11 mouse cellular contexts compared by ENCODE assay signal in genomic region chr6:41542983-41543382, GRCm38 (mm10). TPM values are rescaled to one million over a fixed set of nuclear protein-coding genes. Genes with fewer than 3 reads are reported as not detected.
A peak's percentile ranks its signal among the peaks of the same experiment; 100 is the strongest.
DNase-seq lines count a peak whose midpoint lies in the region; ATAC-seq and TF ChIP-seq lines count a peak whose summit lies in the region.
"Had no signal": no experiment of that assay in that cellular context is flagged by ENCODE, and none has a peak within 500 bp of the region (broad histone marks: within the 10 kb centered on the region; RNA-seq: fewer than 3 reads in every experiment).

No protein-coding gene starts in this region.

- H3K36me3 ChIP-seq in heart, embryonic 11.5 days (ENCODE audit: control insufficient read depth, insufficient read depth, low read length) = no peaks in the 10 kb centered on the region
- H3K36me3 ChIP-seq in thymus, adult 2 months (ENCODE audit: control insufficient read depth, insufficient read depth, low read length) = peaks cover 74% of the 10 kb centered on the region
- H3K36me3 ChIP-seq in limb, embryonic 11.5 days (ENCODE audit: control insufficient read depth, insufficient read depth, low read length) = no peaks in the 10 kb centered on the region
- H3K36me3 ChIP-seq in stomach, postnatal 0 days (ENCODE audit: control insufficient read depth, insufficient read depth, low read length) = no peaks in the 10 kb centered on the region

- no peak for TF ChIP-seq POLR2A in thymus, adult 2 months (IDR thresholded peaks at IDR 0.05; ENCODE audit: control insufficient read depth, extremely low read depth, insufficient read depth, low read length, poor library complexity)

- H3K4me1 ChIP-seq in heart, embryonic 11.5 days (ENCODE audit: control insufficient read depth, insufficient read depth, low read length) = no peaks in the 10 kb centered on the region
- H3K4me1 ChIP-seq in thymus, adult 2 months (replicated peaks; ENCODE audit: control insufficient read depth, insufficient read depth, low read length) = no peaks in the 10 kb centered on the region
- no peaks in the 10 kb centered on the region for H3K4me1 ChIP-seq in limb, embryonic 11.5 days (ENCODE audit: control insufficient read depth, insufficient read depth, low read length)
- H3K4me1 ChIP-seq in stomach, postnatal 0 days (replicated peaks; ENCODE audit: control insufficient read depth, insufficient read depth) = no peaks in the 10 kb centered on the region

- no peak for TF ChIP-seq CTCF in thymus, adult 2 months (IDR thresholded peaks at IDR 0.05; ENCODE audit: borderline replicate concordance, control insufficient read depth, extremely low read depth, insufficient read depth, low read length, poor library complexity)
- TF ChIP-seq CTCF in stomach, postnatal 0 days (IDR thresholded peaks at IDR 0.05; ENCODE audit: low read depth) = no peak

- H3K27me3 ChIP-seq in heart, embryonic 11.5 days (ENCODE audit: control insufficient read depth, insufficient read depth, low read length) = peaks cover 15% of the 10 kb centered on the region
- no peaks in the 10 kb centered on the region for H3K27me3 ChIP-seq in thymus, adult 2 months (ENCODE audit: control insufficient read depth, insufficient read depth, low read length)
- H3K27me3 ChIP-seq in limb, embryonic 11.5 days (ENCODE audit: control insufficient read depth, insufficient read depth, low read length) = peaks cover 12% of the 10 kb centered on the region
- no peaks in the 10 kb centered on the region for H3K27me3 ChIP-seq in stomach, postnatal 0 days (ENCODE audit: control insufficient read depth, insufficient read depth, low read length)

- 10% methylated on average over 3 of the region's 3 CpGs for WGBS in heart, embryonic 11.5 days (ENCODE audit: insufficient replicate concordance)
- WGBS in thymus, adult 2 months = 9% methylated on average over 3 of the region's 3 CpGs
- WGBS in limb, embryonic 11.5 days = 21% methylated on average over 3 of the region's 3 CpGs
- 19% methylated on average over 3 of the region's 3 CpGs for WGBS in stomach, postnatal 0 days

- H3K4me2 ChIP-seq in heart, embryonic 11.5 days = peak overlapping the region; percentile 69
- peak overlapping the region; percentile 38; the same call in 1 of the 2 replicates for H3K4me2 ChIP-seq in limb, embryonic 11.5 days (ENCODE audit: low read depth, severe bottlenecking)
- H3K4me2 ChIP-seq in stomach, postnatal 0 days (replicated peaks; ENCODE audit: low read depth) = peak overlapping the region; percentile 55

- H3K9me3 ChIP-seq in heart, embryonic 11.5 days (replicated peaks; ENCODE audit: control insufficient read depth, low read length) = no peaks in the 10 kb centered on the region
- H3K9me3 ChIP-seq in limb, embryonic 11.5 days (ENCODE audit: control insufficient read depth, low read length) = no peaks in the 10 kb centered on the region
- no peaks in the 10 kb centered on the region for H3K9me3 ChIP-seq in stomach, postnatal 0 days (ENCODE audit: control insufficient read depth, low read length)

- no peak overlapping the region for H3K27ac ChIP-seq in heart, embryonic 11.5 days (ENCODE audit: low read depth, low read length)
- peak overlapping the region; percentile 100 for H3K27ac ChIP-seq in thymus, adult 2 months (ENCODE audit: control insufficient read depth, insufficient read depth, low read length)
- H3K27ac ChIP-seq in limb, embryonic 11.5 days (replicated peaks; ENCODE audit: low read depth, low read length) = no peak overlapping the region
- no peak overlapping the region for H3K27ac ChIP-seq in stomach, postnatal 0 days (replicated peaks)

- peak overlapping the region; percentile 37 for H3K4me3 ChIP-seq in heart, embryonic 11.5 days (ENCODE audit: low read depth, low read length)
- H3K4me3 ChIP-seq in thymus, adult 2 months (ENCODE audit: control insufficient read depth, insufficient read depth, low read length) = peak overlapping the region; percentile 97
- no peak overlapping the region for H3K4me3 ChIP-seq in limb, embryonic 11.5 days (ENCODE audit: low read depth, low read length)
- H3K4me3 ChIP-seq in stomach, postnatal 0 days (ENCODE audit: low read depth, low read length) = peak overlapping the region; percentile 25

- no peak overlapping the region for H3K9ac ChIP-seq in heart, embryonic 11.5 days (ENCODE audit: low read depth, low read length)
- H3K9ac ChIP-seq in limb, embryonic 11.5 days (ENCODE audit: low read length) = no peak overlapping the region
- no peak overlapping the region for H3K9ac ChIP-seq in stomach, postnatal 0 days (ENCODE audit: low read length)

- no peak for ATAC-seq in heart, embryonic 11.5 days (replicated peaks; ENCODE audit: insufficient number of reproducible peaks, low FRiP score, low TSS enrichment)
- no peak for ATAC-seq in limb, embryonic 11.5 days (ENCODE audit: insufficient number of reproducible peaks, low FRiP score, low TSS enrichment, low read depth)
- no peak for ATAC-seq in stomach, postnatal 0 days (ENCODE audit: low FRiP score, low TSS enrichment)

- TF ChIP-seq EP300 in stomach, postnatal 0 days (optimal IDR thresholded peaks at IDR 0.05) = no peak

- DNase-seq in heart, adult 18-20 months = no peak
- DNase-seq in thymus, adult 2 months = no peak
- DNase-seq in thymus, adult 18-20 months = no peak
- DNase-seq in limb, embryonic 11.5 days (ENCODE audit: low spot score) = no peak
- DNase-seq in stomach, postnatal 0 days (ENCODE audit: low spot score) = no peak
- DNase-seq in yolk sac, embryonic 10.5 days (ENCODE audit: low spot score) = no peak
- DNase-seq in lung, postnatal 10 days = no peak
- DNase-seq: layer of hippocampus, postnatal 36 days had no signal

RNA-seq across cellular contexts. Expression of gene Prss2, which starts 21.4 kb away (rescaled TPM):
- polyA plus RNA-seq in heart, embryonic 11.5 days (2014; fragmentation: Nextera tagmentation; extraction: Ambion mirVana) = not detected in 2 replicates
- not detected for total RNA-seq in heart, adult 18-20 months (2021)
- 9.8 and 13.8 TPM in 2 replicates for polyA plus RNA-seq in thymus, adult 2 months (2012; rRNA removed)
- polyA plus RNA-seq in limb, embryonic 11.5 days (2014; fragmentation: Nextera tagmentation; extraction: Ambion mirVana) = not detected in 2 replicates
- 5.1 and 7.0 TPM in 2 replicates for polyA plus RNA-seq in stomach, postnatal 0 days (2015; fragmentation: Nextera tagmentation; extraction: Ambion mirVana)
- total RNA-seq: adrenal gland, postnatal 25 days; layer of hippocampus, postnatal 36 days; neutrophil, adult 5-6 weeks had no signal
